Mouse (Mus musculus): ENCODE results near the gene Gm17416. TPM values are rescaled to one million over a fixed set of nuclear protein-coding genes. Genes with fewer than 3 reads are reported as not detected.
A peak's percentile ranks its signal among the peaks of the same experiment; 100 is the strongest.

Gene Gm17416
- total RNA-seq, 2 experiments from 2014 or later = not detected

DNA sequence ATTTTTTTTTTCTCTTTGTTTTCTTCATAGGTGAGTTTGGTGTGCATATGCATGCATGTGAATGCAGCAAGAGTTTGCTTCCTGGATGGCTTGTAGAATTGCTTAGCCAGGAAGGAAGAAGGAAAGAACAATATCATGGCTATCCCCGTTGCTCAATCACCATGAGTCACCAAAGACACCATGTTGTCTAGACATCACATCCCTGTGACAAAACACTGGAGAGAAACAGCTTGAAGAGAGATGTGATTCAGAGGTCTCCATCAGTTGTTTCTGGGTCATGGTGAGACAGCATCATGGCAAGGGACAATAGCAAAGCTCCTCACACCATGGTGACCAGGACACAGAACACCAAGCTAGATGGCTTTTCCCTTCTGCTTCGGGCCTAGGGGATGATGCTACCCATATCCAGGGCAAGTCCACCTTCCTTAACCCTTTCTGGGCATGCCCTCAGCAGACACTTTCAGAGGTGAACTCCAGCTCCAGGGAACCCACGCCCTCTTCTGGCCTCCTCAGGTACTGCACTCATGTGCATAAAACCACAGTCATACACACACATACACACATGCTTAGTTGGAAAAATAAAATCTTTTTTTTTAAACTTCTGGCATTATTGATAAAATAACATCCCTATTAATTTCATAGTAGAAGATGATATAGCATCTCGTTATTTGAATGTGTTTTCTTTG lies 32.3 kb downstream of the Gm17416 start:
- intact Hi-C loops (cut with DNase I) = loop anchor here (5.0 kb wide), 1 partner anchor 49 kb away; no protein-coding TSS in a partner anchor
- DNase-seq = no peak

DNA sequence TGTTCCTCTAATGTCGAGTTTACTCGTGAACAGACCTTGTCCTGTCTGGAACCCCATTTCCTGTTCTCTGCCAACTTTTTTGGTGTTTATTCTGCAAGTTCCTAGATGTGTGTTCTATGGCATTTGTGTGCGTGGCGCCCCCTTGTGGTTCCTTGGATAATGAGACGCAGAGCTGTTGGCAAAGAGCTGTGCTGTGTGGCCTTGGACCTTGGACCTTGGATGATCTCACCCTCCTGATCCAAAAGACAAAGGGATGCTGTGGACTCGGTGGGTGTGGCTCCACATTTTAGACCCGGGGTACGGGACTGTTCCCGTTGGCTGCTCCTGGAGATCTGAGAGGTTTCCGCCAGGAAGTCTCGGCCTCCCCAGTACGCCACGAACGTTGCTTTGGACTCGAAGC lies 34.9 kb downstream of the Gm17416 start, which contains the start of gene Defb36:
Gene Defb36 (plus strand): TSS at position 271 of the 400 bp plus-strand sequence.
- DNase-seq = peak; percentile 48 to 64
- intact Hi-C loops (cut with DNase I) = loop anchor here (5.0 kb wide), 1 partner anchor 52 kb away; no protein-coding TSS in a partner anchor

DNA sequence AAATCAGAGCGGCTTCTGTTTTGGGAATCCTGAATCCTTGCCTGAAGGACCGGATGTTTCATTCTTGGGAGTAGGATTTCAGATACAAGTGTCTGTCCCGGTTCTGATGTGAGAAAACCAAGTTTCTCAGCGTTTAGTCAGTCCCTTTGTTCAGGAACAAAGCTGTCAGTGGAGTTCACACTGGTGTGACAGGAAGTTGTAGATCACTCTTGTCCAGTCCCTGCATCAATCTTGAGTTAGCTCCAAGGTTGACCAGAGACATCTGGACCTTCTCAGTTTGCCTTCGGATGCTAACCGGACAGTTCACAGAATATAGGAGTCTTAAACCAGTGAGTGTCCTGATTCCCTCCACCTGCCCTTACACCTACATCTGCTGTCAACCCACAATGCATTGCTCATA lies 38.6 kb downstream of the Gm17416 start:
- no peak for DNase-seq
- intact Hi-C loops (cut with DNase I) = no loop called here

GRCm38 (mm10) chr2:152608719-152609118 lies 39.6 kb downstream of the Gm17416 start:
- intact Hi-C loops (cut with DNase I) = no loop called here
- DNase-seq = no peak

DNA sequence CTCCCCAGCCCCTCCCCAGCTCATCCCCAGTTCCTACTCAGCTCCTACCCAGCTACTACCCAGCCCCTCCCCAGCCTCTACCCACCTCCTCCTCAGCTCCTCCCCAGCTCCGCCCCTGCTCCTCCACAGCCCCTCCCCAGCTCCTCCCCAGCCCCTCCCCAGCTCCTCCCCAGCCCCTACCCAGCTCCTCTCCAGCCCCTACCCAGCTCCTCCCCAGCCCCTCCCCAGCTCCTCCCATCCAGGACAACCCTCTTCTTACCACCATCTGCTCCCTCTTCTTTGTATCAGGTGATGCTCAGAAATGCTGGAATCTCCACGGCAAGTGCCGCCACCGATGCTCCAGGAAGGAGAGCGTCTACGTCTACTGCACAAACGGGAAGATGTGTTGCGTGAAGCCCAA lies 43.1 kb downstream of the Gm17416 start:
- no peak for DNase-seq
- intact Hi-C loops (cut with DNase I) = loop anchor here (10.0 kb wide), 1 partner anchor 143 kb away; the partner anchor contains the start of gene Cox4i2

DNA sequence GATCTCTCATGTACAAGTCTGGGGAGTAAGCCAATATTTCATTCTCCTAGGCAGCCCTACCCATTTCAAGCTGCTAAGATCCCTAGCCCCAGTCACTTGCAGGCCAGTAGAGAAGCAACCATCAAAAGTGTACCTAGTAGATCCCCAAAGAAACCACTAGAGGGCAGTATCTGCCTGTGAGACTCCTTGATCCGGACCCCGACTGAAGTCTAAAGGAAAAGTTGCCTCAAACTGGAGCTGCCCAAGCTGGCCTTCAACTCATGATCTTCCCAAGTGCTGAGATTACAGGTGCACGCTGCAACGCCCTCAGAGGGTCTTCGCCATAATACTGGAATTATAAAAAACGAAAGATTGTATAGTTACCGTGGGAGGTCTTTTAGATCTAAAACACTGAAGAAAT lies 46.4 kb downstream of the Gm17416 start:
- intact Hi-C loops (cut with DNase I) = loop anchor here (1.0 to 10.0 kb wide), 3 partner anchors 42 to 217 kb away; partner anchors contain the start of genes Bcl2l1 and Cox4i2
- peak; percentile 42 to 72 for DNase-seq

- intact Hi-C loops (cut with DNase I) = loop anchor here (5.0 to 10.0 kb wide), 2 partner anchors 138 to 216 kb away; partner anchors contain the start of genes Bcl2l1 and Cox4i2
- no peak for DNase-seq
Measured at GRCm38 (mm10) chr2:152616470-152616869, 47.3 kb downstream of the Gm17416 start.

- DNase-seq = no peak
- intact Hi-C loops (cut with DNase I) = loop anchor here (5.0 to 10.0 kb wide), 2 partner anchors 137 to 215 kb away; partner anchors contain the start of genes Bcl2l1 and Cox4i2
Measured at GRCm38 (mm10) chr2:152617374-152617773, 48.2 kb downstream of the Gm17416 start.

Other genes starting within 250 kb of the Gm17416 start
- gene Rbck1, start 236.7 kb upstream of the Gm17416 start, total RNA-seq (2021) = 10 to 100 TPM; 69.1 to 71.2 TPM
- 1 to 10 TPM; 3.2 to 3.4 TPM for gene Trib3, start 225.3 kb upstream of the Gm17416 start, total RNA-seq (2021)
- not detected for gene Nrsn2, start 192.7 kb upstream of the Gm17416 start, total RNA-seq (2021)
- 10 to 100 TPM; 14.4 to 15.5 TPM for gene Sox12, start 171.3 kb upstream of the Gm17416 start, total RNA-seq (2021)
- gene Zcchc3, start 154.3 kb upstream of the Gm17416 start, total RNA-seq (2021) = 10 to 100 TPM; 12.0 TPM
- gene 6820408C15Rik, start 153.8 kb upstream of the Gm17416 start, total RNA-seq (2021) = 1 to 10 TPM; 2.6 to 2.7 TPM
- gene Defb23, start 104.7 kb upstream of the Gm17416 start, total RNA-seq (2021) = not detected
- gene Defb20, start 92.3 kb upstream of the Gm17416 start, total RNA-seq (2021) = not detected
- not detected for gene Defb22, start 79.2 kb upstream of the Gm17416 start, total RNA-seq (2021)
- gene Defb26, start 57.6 kb upstream of the Gm17416 start, total RNA-seq (2021) = not detected
- not detected for gene Defb28, start 51.1 kb upstream of the Gm17416 start, total RNA-seq (2021)
- not detected for gene Defb29, start 29.2 kb upstream of the Gm17416 start, total RNA-seq (2021)
- gene Defb21, start 3.4 kb downstream of the Gm17416 start, total RNA-seq (2021) = not detected
- not detected for gene Defb19, start 11.0 kb downstream of the Gm17416 start, total RNA-seq (2021)
- gene Defb45, start 30.1 kb downstream of the Gm17416 start, total RNA-seq (2021) = not detected
- gene Defb36, start 35.0 kb downstream of the Gm17416 start, total RNA-seq (2021) = not detected
- not detected for gene Defb25, start 53.7 kb downstream of the Gm17416 start, total RNA-seq (2021)
- 10 to 100 TPM in 1 of 2 experiments, 1 to 10 TPM in 1; 9.1 to 11.9 TPM for gene Rem1, start 57.6 kb downstream of the Gm17416 start, total RNA-seq (2021)
- 10 to 100 TPM; 38.7 to 42.4 TPM for gene H13, start 100.1 kb downstream of the Gm17416 start, total RNA-seq (2021)
- 10 to 100 TPM; 17.4 to 18.7 TPM for gene Mcts2, start 117.7 kb downstream of the Gm17416 start, total RNA-seq (2021)
- 10 to 100 TPM; 82.1 to 85.3 TPM for gene Id1, start 166.9 kb downstream of the Gm17416 start, total RNA-seq (2021)
- gene Cox4i2, start 184.8 kb downstream of the Gm17416 start, total RNA-seq (2021) = 10 to 100 TPM; 17.8 to 19.1 TPM

Data from heart, postnatal 14 days (tissue).